Mouse (Mus musculus): ENCODE measurements around the gene Reln.

The Reln gene

GRCm38 (mm10) chr5:22223940-22224339 is 120.6 kb downstream of the Reln start:
- no peak for ATAC-seq (ENCODE audit: low TSS enrichment)

- ATAC-seq (ENCODE audit: low TSS enrichment) = peak; percentile 65
Observed at GRCm38 (mm10) chr5:22208311-22209021, 136.0 kb downstream of the Reln start.

- no peak for ATAC-seq (ENCODE audit: low TSS enrichment)
Observed at GRCm38 (mm10) chr5:22197926-22198325, 146.6 kb downstream of the Reln start.

- ATAC-seq (ENCODE audit: low TSS enrichment) = no peak
Observed at GRCm38 (mm10) chr5:22196891-22197290, 147.6 kb downstream of the Reln start.

- ATAC-seq (ENCODE audit: low TSS enrichment) = no peak
Observed at GRCm38 (mm10) chr5:22196476-22196875, 148.0 kb downstream of the Reln start.

- no peak for ATAC-seq (ENCODE audit: low TSS enrichment)
Observed at GRCm38 (mm10) chr5:22195352-22195941, 149.1 kb downstream of the Reln start.

GRCm38 (mm10) chr5:22191784-22192183 is 152.7 kb downstream of the Reln start:
- no peak for ATAC-seq (ENCODE audit: low TSS enrichment)

- ATAC-seq (ENCODE audit: low TSS enrichment) = no peak
Observed at GRCm38 (mm10) chr5:22190333-22190732, 154.2 kb downstream of the Reln start.

- ATAC-seq (ENCODE audit: low TSS enrichment) = no peak
Observed at GRCm38 (mm10) chr5:22187599-22187998, 156.9 kb downstream of the Reln start.

GRCm38 (mm10) chr5:22176480-22176879 is 168.0 kb downstream of the Reln start:
- peak; percentile 50; the same call in 1 of the 2 replicates for ATAC-seq (ENCODE audit: low TSS enrichment)

- no peak for ATAC-seq (ENCODE audit: low TSS enrichment)
Observed at GRCm38 (mm10) chr5:22171336-22171735, 173.2 kb downstream of the Reln start.

- no peak for ATAC-seq (ENCODE audit: low TSS enrichment)
Observed at GRCm38 (mm10) chr5:22164060-22164934, 180.2 kb downstream of the Reln start.

- no peak for ATAC-seq (ENCODE audit: low TSS enrichment)
Observed at GRCm38 (mm10) chr5:22160935-22161334, 183.6 kb downstream of the Reln start.

- no peak for ATAC-seq (ENCODE audit: low TSS enrichment)
Observed at GRCm38 (mm10) chr5:22158754-22159153, 185.7 kb downstream of the Reln start.

GRCm38 (mm10) chr5:22153601-22154000 is 190.9 kb downstream of the Reln start:
- ATAC-seq (ENCODE audit: low TSS enrichment) = no peak

- no peak for ATAC-seq (ENCODE audit: low TSS enrichment)
Observed at GRCm38 (mm10) chr5:22141821-22142220, 202.7 kb downstream of the Reln start.

- ATAC-seq (ENCODE audit: low TSS enrichment) = no peak
Observed at GRCm38 (mm10) chr5:22139015-22139414, 205.5 kb downstream of the Reln start.

- no peak for ATAC-seq (ENCODE audit: low TSS enrichment)
Observed at GRCm38 (mm10) chr5:22134402-22134801, 210.1 kb downstream of the Reln start.

GRCm38 (mm10) chr5:22131730-22132522 is 212.6 kb downstream of the Reln start:
- no peak for ATAC-seq (ENCODE audit: low TSS enrichment)

- no peak for ATAC-seq (ENCODE audit: low TSS enrichment)
Observed at GRCm38 (mm10) chr5:22127583-22127982, 216.9 kb downstream of the Reln start.

GRCm38 (mm10) chr5:22119296-22119695 is 225.2 kb downstream of the Reln start:
- no peak for ATAC-seq (ENCODE audit: low TSS enrichment)

- ATAC-seq (ENCODE audit: low TSS enrichment) = no peak
Observed at GRCm38 (mm10) chr5:22118456-22118855, 226.0 kb downstream of the Reln start.
